Mouse (Mus musculus) kidney, postnatal 0 days (tissue): ENCODE measurements around the gene Prss42. TPM values are rescaled to one million over a fixed set of nuclear protein-coding genes. Genes with fewer than 3 reads are reported as not detected.
A peak's percentile ranks its signal among the peaks of the same experiment; 100 is the strongest.

Experiments used
- ATAC-seq: fragments of 200-750 bp; cut with Nextera tagmentation; replicated peaks from 2 replicates; pipeline ENCODE4 v1.8.0; 2017; ENCODE audit warnings: low read depth, moderate number of reproducible peaks, moderate TSS enrichment, moderate library complexity; ENCODE audit not compliant: low FRiP score
- DNase-seq: peaks from one replicate; pipeline ENCODE4 v3.0.0-alpha.2; 2016; ENCODE audit warnings: low spot score
- H3K27ac ChIP-seq: fragments of 300-500 bp; sonication (generic); 2 replicates; pipeline ENCODE4 v1.5.1; 2014; ENCODE audit warnings: mild to moderate bottlenecking
- H3K27me3 ChIP-seq: fragments of 300-500 bp; sonication (generic); 2 replicates; pipeline ENCODE4 v1.6.1; 2014; ENCODE audit warnings: low read length, mixed read lengths; ENCODE audit not compliant: insufficient read depth
- H3K36me3 ChIP-seq: fragments of 300-500 bp; sonication (generic); 2 replicates; pipeline ENCODE4 v1.6.1; 2014; ENCODE audit warnings: low read length, mixed read lengths; ENCODE audit not compliant: insufficient read depth
- H3K4me1 ChIP-seq: fragments of 300-500 bp; sonication (generic); replicated peaks from 2 replicates; pipeline ENCODE4 v1.6.1; 2014; ENCODE audit warnings: antibody characterized with exemption, low read length, mixed read lengths; ENCODE audit not compliant: insufficient read depth
- H3K4me2 ChIP-seq: fragments of 300-500 bp; sonication (generic); 2 replicates; pipeline ENCODE4 v1.6.1; 2014; ENCODE audit warnings: mild to moderate bottlenecking, low read length, moderate library complexity, mixed read lengths
- H3K4me3 ChIP-seq: fragments of 300-500 bp; sonication (generic); replicated peaks from 2 replicates; pipeline ENCODE4 v1.5.1; 2014; ENCODE audit warnings: low read depth, low read length
- H3K9ac ChIP-seq: fragments of 300-500 bp; sonication (generic); 2 replicates; pipeline ENCODE4 v1.6.1; 2014; ENCODE audit warnings: low read depth, low read length
- H3K9me3 ChIP-seq: fragments of 300-500 bp; sonication (generic); replicated peaks from 2 replicates; pipeline ENCODE4 v1.6.1; 2016; ENCODE audit warnings: low read length, inconsistent platforms, mixed read lengths
- CTCF ChIP-seq: IDR thresholded peaks from 2 replicates; pipeline ENCODE4 v1.5.1; 2016; ENCODE audit warnings: antibody characterized with exemption, low read depth, mild to moderate bottlenecking, moderate library complexity
- WGBS: fragments of 180-500 bp; shearing (Covaris S2); extraction: QIAGEN DNeasy Blood & Tissue Kit; methylation state at CpG from one replicate; pipeline ENCODE4 v1.1.7; 2014; 5-methylcytosine and 5-hydroxymethylcytosine counted together
- polyA plus RNA-seq: library from polyadenylated mRNA; unstranded; fragments of >200 nt; fragmentation: Nextera tagmentation; extraction: Ambion mirVana; gene quantifications from 2 replicates; pipeline ENCODE4 v1.2.1, GENCODE M21; 2015

Gene Prss42
- polyA plus RNA-seq, 1 experiment from 2014 or later, result not detected

DNA sequence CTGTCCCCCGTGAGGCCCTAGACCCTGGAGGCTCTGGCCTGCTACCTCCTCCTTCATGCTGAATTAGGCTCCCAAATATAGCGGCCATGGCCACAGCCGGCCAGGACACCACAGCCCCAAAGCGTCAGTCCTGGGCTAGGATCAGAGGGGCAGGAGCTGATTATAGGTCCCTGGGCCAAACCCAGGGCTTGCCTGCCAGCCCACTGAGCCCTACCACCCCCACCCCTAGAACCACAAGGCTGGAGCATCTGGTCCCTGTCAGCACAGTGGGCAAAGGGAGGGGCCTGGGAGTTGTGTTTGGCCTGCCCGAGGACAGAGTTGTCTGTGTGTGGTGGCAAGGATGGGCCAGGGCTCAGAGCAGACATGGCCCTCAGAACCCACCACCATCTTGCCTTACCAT, 40.1 kb upstream of the Prss42 start:
- ATAC-seq (no peak), DNase-seq (no peak)
- Histone ChIP-seq H3K36me3 (no peaks in the 10 kb centered on the region), H3K9me3 (no peaks in the 10 kb centered on the region), H3K27ac (no peak overlapping the region), H3K4me2 (no peak overlapping the region), H3K4me3 (no peak overlapping the region), H3K4me1 (no peaks in the 10 kb centered on the region), H3K27me3 (no peaks in the 10 kb centered on the region), H3K9ac (no peak overlapping the region)
- no peak for TF ChIP-seq CTCF
- 86% methylated on average over 5 of the region's 5 CpGs for WGBS

- Histone ChIP-seq H3K9me3 (no peaks in the 10 kb centered on the region), H3K27ac (no peak overlapping the region), H3K9ac (no peak overlapping the region), H3K4me3 (no peak overlapping the region), H3K4me2 (no peak overlapping the region), H3K27me3 (no peaks in the 10 kb centered on the region), H3K4me1 (no peaks in the 10 kb centered on the region), H3K36me3 (no peaks in the 10 kb centered on the region)
- DNase-seq (no peak), ATAC-seq (no peak; the same call in 1 of the 2 replicates)
- TF ChIP-seq CTCF, result no peak
- 62% methylated on average over 8 of the region's 8 CpGs for WGBS
Measured at GRCm38 (mm10) chr9:110758605-110759004, 39.4 kb upstream of the Prss42 start.

DNA sequence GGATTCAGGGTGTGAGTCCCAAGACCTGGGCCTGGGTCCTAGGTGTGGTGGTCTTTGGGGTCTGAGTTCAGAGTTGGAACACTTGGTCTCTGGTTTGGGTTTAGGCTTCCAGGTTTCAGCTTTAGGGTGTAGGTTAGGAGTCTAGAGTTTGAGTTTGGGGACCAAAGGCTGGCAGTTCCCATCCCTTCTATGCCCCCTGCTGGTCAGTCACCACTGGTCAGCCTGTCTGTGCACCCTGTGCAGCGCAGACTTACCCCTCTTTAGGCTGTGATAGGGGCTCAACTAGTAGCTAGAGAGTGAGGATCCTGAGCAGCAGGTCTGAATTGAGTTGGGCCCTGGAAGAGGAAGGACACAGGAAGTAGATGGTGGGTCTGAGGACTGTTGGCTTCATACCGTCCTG, 38.7 kb upstream of the Prss42 start:
- H3K9me3 ChIP-seq, result no peaks in the 10 kb centered on the region
- no peak overlapping the region for H3K9ac ChIP-seq
- H3K4me1 ChIP-seq, result no peaks in the 10 kb centered on the region
- ATAC-seq, result peak; percentile 57; the same call in 1 of the 2 replicates
- DNase-seq, result peak; percentile 79
- H3K4me2 ChIP-seq, result no peak overlapping the region
- TF ChIP-seq CTCF, result peak; percentile 86
- 52% methylated on average over 2 of the region's 2 CpGs for WGBS
- no peak overlapping the region for H3K4me3 ChIP-seq
- no peaks in the 10 kb centered on the region for H3K27me3 ChIP-seq
- no peak overlapping the region for H3K27ac ChIP-seq
- H3K36me3 ChIP-seq, result no peaks in the 10 kb centered on the region

GRCm38 (mm10) chr9:110760886-110761285, 37.1 kb upstream of the Prss42 start:
- Histone ChIP-seq H3K36me3 (no peaks in the 10 kb centered on the region), H3K4me3 (no peak overlapping the region), H3K9ac (no peak overlapping the region), H3K27me3 (no peaks in the 10 kb centered on the region), H3K27ac (no peak overlapping the region), H3K9me3 (no peaks in the 10 kb centered on the region), H3K4me1 (no peaks in the 10 kb centered on the region), H3K4me2 (no peak overlapping the region)
- no peak for TF ChIP-seq CTCF
- ATAC-seq (no peak), DNase-seq (no peak)
- WGBS, result 69% methylated on average over 8 of the region's 8 CpGs

GRCm38 (mm10) chr9:110762763-110763162, 35.2 kb upstream of the Prss42 start:
- Histone ChIP-seq H3K36me3 (no peaks in the 10 kb centered on the region), H3K4me1 (no peaks in the 10 kb centered on the region), H3K9ac (no peak overlapping the region), H3K4me2 (no peak overlapping the region), H3K9me3 (no peaks in the 10 kb centered on the region), H3K27me3 (no peaks in the 10 kb centered on the region), H3K27ac (no peak overlapping the region), H3K4me3 (no peak overlapping the region)
- 84% methylated on average over 10 of the region's 10 CpGs for WGBS
- DNase-seq, result no peak
- TF ChIP-seq CTCF, result no peak
- ATAC-seq, result no peak

- no peak overlapping the region for H3K4me2 ChIP-seq
- no peak overlapping the region for H3K9ac ChIP-seq
- WGBS, result 55% methylated on average over 2 of the region's 2 CpGs
- H3K9me3 ChIP-seq, result no peaks in the 10 kb centered on the region
- no peaks in the 10 kb centered on the region for H3K27me3 ChIP-seq
- no peak overlapping the region for H3K27ac ChIP-seq
- H3K36me3 ChIP-seq, result no peaks in the 10 kb centered on the region
- H3K4me1 ChIP-seq, result no peaks in the 10 kb centered on the region
- ATAC-seq, result no peak
- no peak for DNase-seq
- no peak for TF ChIP-seq CTCF
- H3K4me3 ChIP-seq, result no peak overlapping the region
Measured at GRCm38 (mm10) chr9:110763405-110763804, 34.6 kb upstream of the Prss42 start.

- no peak overlapping the region for H3K4me2 ChIP-seq
- no peak for DNase-seq
- H3K4me3 ChIP-seq, result no peak overlapping the region
- H3K27ac ChIP-seq, result no peak overlapping the region
- H3K27me3 ChIP-seq, result no peaks in the 10 kb centered on the region
- no peak for ATAC-seq
- no peaks in the 10 kb centered on the region for H3K36me3 ChIP-seq
- no peak for TF ChIP-seq CTCF
- WGBS, result 92% methylated on average over 10 of the region's 10 CpGs
- H3K9me3 ChIP-seq, result no peaks in the 10 kb centered on the region
- H3K4me1 ChIP-seq, result no peaks in the 10 kb centered on the region
- no peak overlapping the region for H3K9ac ChIP-seq
Measured at GRCm38 (mm10) chr9:110772336-110772735, 25.6 kb upstream of the Prss42 start.
